Mouse (Mus musculus) liver, embryonic 12.5 days (tissue): ENCODE measurements around the gene Aqp12. TPM values are rescaled to one million over a fixed set of nuclear protein-coding genes. Genes with fewer than 3 reads are reported as not detected.
A peak's percentile ranks its signal among the peaks of the same experiment; 100 is the strongest.
"Not testable (repeated sequence)": the region's sequence is repeated elsewhere in the genome, so short reads cannot be mapped to it uniquely, and the experiment has no call there.

Source experiments
- ATAC-seq: fragments of 200-750 bp; cut with Nextera tagmentation; 2 replicates; pipeline ENCODE4 v1.8.0; 2017; ENCODE audit warnings: moderate number of reproducible peaks, mild to moderate bottlenecking, moderate library complexity
- H3K27ac ChIP-seq: fragments of 300-500 bp; sonication (generic); 2 replicates; pipeline ENCODE4 v1.5.1; 2016; ENCODE audit warnings: mild to moderate bottlenecking
- H3K27me3 ChIP-seq: fragments of 300-500 bp; sonication (generic); replicated peaks from 2 replicates; pipeline ENCODE4 v1.6.1; 2016; ENCODE audit warnings: mild to moderate bottlenecking, moderate library complexity
- H3K36me3 ChIP-seq: fragments of 300-500 bp; sonication (generic); 2 replicates; pipeline ENCODE4 v1.6.1; 2016; ENCODE audit warnings: mild to moderate bottlenecking, moderate library complexity
- H3K4me1 ChIP-seq: fragments of 300-500 bp; sonication (generic); 2 replicates; pipeline ENCODE4 v1.6.1; 2016
- H3K4me2 ChIP-seq: fragments of 300-500 bp; sonication (generic); 2 replicates; pipeline ENCODE4 v1.6.1; 2016; ENCODE audit warnings: mild to moderate bottlenecking, moderate library complexity
- H3K4me3 ChIP-seq: fragments of 300-500 bp; sonication (generic); 2 replicates; pipeline ENCODE4 v1.5.1; 2016; ENCODE audit warnings: mild to moderate bottlenecking, moderate library complexity
- H3K9ac ChIP-seq: fragments of 300-500 bp; sonication (generic); 2 replicates; pipeline ENCODE4 v1.6.1; 2016; ENCODE audit warnings: mild to moderate bottlenecking, moderate library complexity
- H3K9me3 ChIP-seq: fragments of 300-500 bp; sonication (generic); replicated peaks from 2 replicates; pipeline ENCODE4 v1.6.1; 2016; ENCODE audit warnings: mild to moderate bottlenecking, moderate library complexity
- WGBS: fragments of 180-500 bp; shearing (Covaris S2); methylation state at CpG from one replicate; pipeline ENCODE4 v1.1.7; 2016; ENCODE audit not compliant: insufficient replicate concordance; 5-methylcytosine and 5-hydroxymethylcytosine counted together
- polyA plus RNA-seq: library from polyadenylated mRNA; unstranded; fragments of >200 nt; fragmentation: Nextera tagmentation; extraction: Ambion mirVana; gene quantifications from 2 replicates; pipeline ENCODE4 v1.2.1, GENCODE M21; 2016

Aqp12 gene
- not detected in 2 replicates for polyA plus RNA-seq

- Histone ChIP-seq H3K9ac (no peak within 1 kb of the TSS), H3K36me3 (no peaks in the 10 kb centered on the region), H3K9me3 (no peaks in the 10 kb centered on the region), H3K4me3 (no peak within 1 kb of the TSS), H3K4me1 (no peaks in the 10 kb centered on the region), H3K4me2 (no peak within 1 kb of the TSS), H3K27ac (no peak within 1 kb of the TSS), H3K27me3 (peaks cover 11% of the 10 kb centered on the region)
- WGBS, result 63% methylated on average over 7 of the region's 7 CpGs
- no peak for ATAC-seq
These were observed at the start of gene Aqp12 for GRCm38 (mm10) chr1:93006061-93006460. TSS of gene Aqp12 (plus strand) at chr1:93006334.

GRCm38 (mm10) chr1:92956571-92957335 lies 49.4 kb upstream of the Aqp12 start:
- not testable (repeated sequence) for H3K9ac ChIP-seq, H3K36me3 ChIP-seq, H3K9me3 ChIP-seq, H3K27me3 ChIP-seq, H3K27ac ChIP-seq, H3K4me1 ChIP-seq
- peak; percentile 46; the same call in 1 of the 2 replicates for ATAC-seq
- peak overlapping the region; percentile 59 for H3K4me2 ChIP-seq
- peak overlapping the region; percentile 27 for H3K4me3 ChIP-seq
- 2% methylated on average over 11 of the region's 11 CpGs for WGBS

- Histone ChIP-seq H3K27me3 (no peaks in the 10 kb centered on the region), H3K9me3 (no peaks in the 10 kb centered on the region), H3K27ac (no peak overlapping the region), H3K4me3 (no peak overlapping the region), H3K4me2 (no peak overlapping the region), H3K36me3 (no peaks in the 10 kb centered on the region), H3K9ac (no peak overlapping the region), H3K4me1 (peaks cover 4% of the 10 kb centered on the region; the same call in 1 of the 2 replicates)
- 61% methylated on average over 1 of the region's 1 CpGs for WGBS
- no peak for ATAC-seq
These were observed 47.1 kb upstream of the Aqp12 start for GRCm38 (mm10) chr1:92958999-92959398.

GRCm38 (mm10) chr1:92970791-92971190 lies 35.3 kb upstream of the Aqp12 start:
- not testable (repeated sequence) for H3K4me1 ChIP-seq

GRCm38 (mm10) chr1:92971879-92972795 lies 34.0 kb upstream of the Aqp12 start:
- Histone ChIP-seq H3K9me3 (no peaks in the 10 kb centered on the region), H3K9ac (no peak overlapping the region), H3K36me3 (no peaks in the 10 kb centered on the region), H3K4me3 (no peak overlapping the region), H3K4me1 (0 out of 2 replicates have a peak, but pooled peaks cover 2% of the 10 kb centered on the region), H3K27me3 (no peaks in the 10 kb centered on the region), H3K27ac (no peak overlapping the region), H3K4me2 (no peak overlapping the region)
- ATAC-seq, result no peak
- 52% methylated on average over 7 of the region's 7 CpGs for WGBS

More at GRCm38 (mm10) chr1:92970791-92971190, 35.3 kb upstream of the Aqp12 start:
- H3K4me2 ChIP-seq, H3K9ac ChIP-seq, H3K36me3 ChIP-seq, H3K27ac ChIP-seq, H3K27me3 ChIP-seq, H3K9me3 ChIP-seq, H3K4me3 ChIP-seq, ATAC-seq: not testable (repeated sequence)
- 78% methylated on average over 6 of the region's 6 CpGs for WGBS

- no peak for ATAC-seq
- WGBS, result 33% methylated on average over 1 of the region's 1 CpGs
- no peak overlapping the region for H3K27ac ChIP-seq
- no peaks in the 10 kb centered on the region for H3K36me3 ChIP-seq
- H3K9ac ChIP-seq, result no peak overlapping the region
- H3K4me3 ChIP-seq, result no peak overlapping the region
- no peaks in the 10 kb centered on the region for H3K9me3 ChIP-seq
- no peak overlapping the region for H3K4me2 ChIP-seq
- no peaks in the 10 kb centered on the region for H3K27me3 ChIP-seq
- 0 out of 2 replicates have a peak, but pooled peaks cover 2% of the 10 kb centered on the region for H3K4me1 ChIP-seq
These were observed 33.3 kb upstream of the Aqp12 start for GRCm38 (mm10) chr1:92972854-92973253.

GRCm38 (mm10) chr1:92976141-92976566 lies 30.0 kb upstream of the Aqp12 start:
- Histone ChIP-seq H3K27ac (no peak overlapping the region), H3K4me3 (no peak overlapping the region), H3K9ac (no peak overlapping the region), H3K9me3 (no peaks in the 10 kb centered on the region), H3K4me2 (no peak overlapping the region), H3K27me3 (peaks cover 6% of the 10 kb centered on the region; the same call in 1 of the 2 replicates), H3K4me1 (0 out of 2 replicates have a peak, but pooled peaks cover 11% of the 10 kb centered on the region), H3K36me3 (no peaks in the 10 kb centered on the region)
- WGBS, result 45% methylated on average over 6 of the region's 6 CpGs
- ATAC-seq, result no peak

GRCm38 (mm10) chr1:92978645-92979044 lies 27.5 kb upstream of the Aqp12 start:
- no peak overlapping the region for H3K4me2 ChIP-seq
- no peak overlapping the region for H3K4me3 ChIP-seq
- ATAC-seq, result no peak
- H3K9me3 ChIP-seq, result no peaks in the 10 kb centered on the region
- no peaks in the 10 kb centered on the region for H3K36me3 ChIP-seq
- 36% methylated on average over 7 of the region's 7 CpGs for WGBS
- H3K9ac ChIP-seq, result no peak overlapping the region
- H3K27me3 ChIP-seq, result peaks cover 6% of the 10 kb centered on the region; the same call in 1 of the 2 replicates
- no peak overlapping the region for H3K27ac ChIP-seq
- H3K4me1 ChIP-seq, result 0 out of 2 replicates have a peak, but pooled peaks cover 11% of the 10 kb centered on the region

- H3K27ac ChIP-seq, result no peak overlapping the region
- no peak overlapping the region for H3K9ac ChIP-seq
- ATAC-seq, result no peak
- 42% methylated on average over 11 of the region's 11 CpGs for WGBS
- H3K36me3 ChIP-seq, result no peaks in the 10 kb centered on the region
- H3K27me3 ChIP-seq, result peaks cover 6% of the 10 kb centered on the region; the same call in 1 of the 2 replicates
- H3K9me3 ChIP-seq, result no peaks in the 10 kb centered on the region
- no peak overlapping the region for H3K4me3 ChIP-seq
- no peak overlapping the region for H3K4me2 ChIP-seq
- H3K4me1 ChIP-seq, result 0 out of 2 replicates have a peak, but pooled peaks cover 11% of the 10 kb centered on the region
These were observed 27.0 kb upstream of the Aqp12 start for GRCm38 (mm10) chr1:92979073-92979602.

- H3K27ac ChIP-seq, result no peak overlapping the region
- H3K4me3 ChIP-seq, result no peak overlapping the region
- no peak for ATAC-seq
These were observed 24.9 kb upstream of the Aqp12 start for GRCm38 (mm10) chr1:92981056-92981845.

More at GRCm38 (mm10) chr1:92981056-92981845, 24.9 kb upstream of the Aqp12 start:
- H3K9ac ChIP-seq, result no peak overlapping the region
- H3K4me1 ChIP-seq, result 0 out of 2 replicates have a peak, but pooled peaks cover 8% of the 10 kb centered on the region
- peaks cover 6% of the 10 kb centered on the region; the same call in 1 of the 2 replicates for H3K27me3 ChIP-seq
- no peak overlapping the region for H3K4me2 ChIP-seq
- WGBS, result 61% methylated on average over 7 of the region's 7 CpGs
- no peaks in the 10 kb centered on the region for H3K36me3 ChIP-seq
- no peaks in the 10 kb centered on the region for H3K9me3 ChIP-seq
